Comparison of ENCODE assay signal across 10 mouse cellular contexts in genomic region chr5:28388184-28388583, GRCm38 (mm10).
DNase-seq lines count a peak whose midpoint lies in the region; ATAC-seq and TF ChIP-seq lines count a peak whose summit lies in the region.
"Had no signal": no experiment of that assay in that cellular context is flagged by ENCODE, and none has a peak within 500 bp of the region (broad histone marks: within the 10 kb centered on the region; RNA-seq: fewer than 3 reads in every experiment).

No protein-coding gene starts in this region.

- DNase-seq in kidney, adult 11 months = peak; percentile 21
- DNase-seq in MEL-GATA-1-ER (ENCODE audit: extremely low read depth, low read depth) = peak; percentile 30
- peak; percentile 66 to 74 for DNase-seq in cerebellum, adult 2 months
- DNase-seq in frontal cortex, postnatal 36 days (ENCODE audit: low spot score in 2 of 2) = peak; percentile 52 to 62
- peak; percentile 44 for DNase-seq in layer of hippocampus, adult 9-11 months
- DNase-seq in splenic B cell, adult 2 months (ENCODE audit: low read depth, low spot score) = peak; percentile 75

- no peak overlapping the region for H3K27ac ChIP-seq in kidney, embryonic 14.5 days (ENCODE audit: low read depth, low read length)
- H3K27ac ChIP-seq in cerebellum, adult 2 months (ENCODE audit: insufficient read depth, low read length) = no peak overlapping the region
- H3K27ac ChIP-seq: embryonic facial prominence, embryonic 12.5 days; lung, embryonic 15.5 days had no signal

- H3K4me1 ChIP-seq in kidney, embryonic 14.5 days (ENCODE audit: control insufficient read depth, insufficient read depth, low read length) = no peaks in the 10 kb centered on the region
- peaks cover 10% of the 10 kb centered on the region; the same call in 1 of the 2 replicates for H3K4me1 ChIP-seq in cerebellum, adult 2 months (ENCODE audit: control insufficient read depth, insufficient read depth, low read length)
- H3K4me1 ChIP-seq: embryonic facial prominence, embryonic 12.5 days; lung, embryonic 15.5 days had no signal

- WGBS in kidney, embryonic 14.5 days = 59% methylated on average over 3 of the region's 3 CpGs
- 36% methylated on average over 3 of the region's 3 CpGs for WGBS in cerebellum, adult 2 months

- no peaks in the 10 kb centered on the region for H3K27me3 ChIP-seq in kidney, embryonic 14.5 days (ENCODE audit: control insufficient read depth, insufficient read depth, low read length)
- no peaks in the 10 kb centered on the region for H3K27me3 ChIP-seq in cerebellum, adult 2 months (ENCODE audit: control insufficient read depth, insufficient read depth, low read length)
- H3K27me3 ChIP-seq in splenic B cell, adult 2 months (ENCODE audit: control insufficient read depth, insufficient read depth, low read length, poor library complexity, severe bottlenecking) = no peaks in the 10 kb centered on the region
- H3K27me3 ChIP-seq: embryonic facial prominence, embryonic 12.5 days; lung, embryonic 15.5 days had no signal

- H3K36me3 ChIP-seq in kidney, embryonic 14.5 days (ENCODE audit: control insufficient read depth, insufficient read depth, low read length) = peaks cover 60% of the 10 kb centered on the region
- H3K36me3 ChIP-seq in splenic B cell, adult 2 months (ENCODE audit: control insufficient read depth, insufficient read depth, low read length, poor library complexity, severe bottlenecking) = peaks cover 31% of the 10 kb centered on the region

- no peak for TF ChIP-seq POLR2A in cerebellum, adult 2 months (IDR thresholded peaks at IDR 0.05; ENCODE audit: borderline replicate concordance, insufficient read depth, low read length)

- TF ChIP-seq CTCF in cerebellum, adult 2 months (IDR thresholded peaks at IDR 0.05; ENCODE audit: borderline replicate concordance, insufficient read depth, low read depth, low read length) = peak; percentile 32; the same call in 1 of the 2 replicates

- H3K4me2 ChIP-seq in kidney, embryonic 14.5 days (replicated peaks; ENCODE audit: low read depth, low read length) = no peak overlapping the region
- H3K4me2 ChIP-seq: embryonic facial prominence, embryonic 12.5 days; lung, embryonic 15.5 days had no signal

- no peak for ATAC-seq in kidney, embryonic 14.5 days (ENCODE audit: low FRiP score, low TSS enrichment)
- peak; percentile 71 for ATAC-seq in megakaryocyte-erythroid progenitor cell, adult 5-6 weeks (replicated peaks; ENCODE audit: low FRiP score, low TSS enrichment, poor library complexity, severe bottlenecking)

- no peak overlapping the region for H3K4me3 ChIP-seq in kidney, embryonic 14.5 days (ENCODE audit: low read length)
- H3K4me3 ChIP-seq in cerebellum, adult 2 months (replicated peaks; ENCODE audit: insufficient read depth, low read depth, low read length) = no peak overlapping the region
- H3K4me3 ChIP-seq: embryonic facial prominence, embryonic 12.5 days; lung, embryonic 15.5 days had no signal

- no peaks in the 10 kb centered on the region for H3K9me3 ChIP-seq in kidney, embryonic 14.5 days (ENCODE audit: control insufficient read depth, low read length)
- H3K9me3 ChIP-seq: embryonic facial prominence, embryonic 12.5 days; lung, embryonic 15.5 days had no signal

- no peak overlapping the region for H3K9ac ChIP-seq in kidney, embryonic 14.5 days (ENCODE audit: low read depth, low read length)
- H3K9ac ChIP-seq: embryonic facial prominence, embryonic 12.5 days; lung, embryonic 15.5 days had no signal

Comparison
In these comparisons a context has a peak if more than half of its experiments do, and no peak if none do; other contexts are left out.
1. DNase-seq: peak in every context shown above with its lines; median percentile 75 in splenic B cell, adult 2 months; 70 in cerebellum, adult 2 months; 57 in frontal cortex, postnatal 36 days; 44 in layer of hippocampus, adult 9-11 months; 30 in MEL-GATA-1-ER; 21 in kidney, adult 11 months.